Mouse (Mus musculus): ENCODE measurements at regions not wholly inside any gene's neighbourhood (a gene's known extent, or its start where the extent isn't known, plus 50 kb on each side); places are given as distances from the start of the nearest gene placed in this dataset.
"Not testable (repeated sequence)": the region's sequence is repeated elsewhere in the genome, so short reads cannot be mapped to it uniquely, and the experiment has no call there.

DNA sequence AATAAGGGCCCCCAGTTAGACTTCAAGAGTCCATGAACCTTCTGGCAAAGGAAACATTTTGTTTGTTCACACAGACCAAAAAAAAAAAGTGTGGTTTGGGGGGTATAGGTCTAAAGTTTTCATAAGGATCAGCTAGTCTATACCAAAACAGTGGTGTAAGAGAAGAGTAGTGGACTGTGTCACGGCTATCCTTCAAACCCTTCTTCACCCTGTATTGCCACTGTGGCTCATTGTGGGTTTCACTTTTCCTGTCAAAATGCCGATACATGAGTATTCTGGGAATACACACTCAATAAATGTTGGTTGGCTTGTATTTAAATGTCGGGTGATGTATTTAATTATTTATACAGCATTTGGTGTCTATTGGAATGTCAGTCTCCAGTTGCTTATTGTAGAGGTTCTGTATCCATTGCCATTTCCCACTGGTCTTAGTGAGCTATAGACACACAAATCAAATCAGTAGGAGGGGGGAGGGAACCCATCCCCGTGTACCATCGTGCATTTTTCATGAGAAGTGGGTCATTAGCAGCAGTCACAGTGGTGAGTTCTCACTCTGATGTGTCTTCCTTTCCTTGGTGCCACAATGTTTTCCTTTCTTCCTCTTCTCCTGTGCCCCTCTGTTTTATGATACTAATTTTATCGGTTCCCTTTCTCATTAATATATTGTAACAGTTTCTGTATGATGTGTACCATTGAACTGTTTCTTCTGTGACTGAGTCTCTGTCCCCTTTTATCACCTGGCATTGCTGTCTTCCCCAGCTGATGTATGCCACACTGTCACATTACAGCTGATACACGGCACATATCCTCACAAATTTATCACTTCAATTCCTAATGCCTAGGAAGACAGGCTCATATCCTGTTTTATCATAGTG, 187.8 kb upstream of the Tsc22d2 start:
- no peak for DNase-seq (ENCODE audit: low spot score)

DNA sequence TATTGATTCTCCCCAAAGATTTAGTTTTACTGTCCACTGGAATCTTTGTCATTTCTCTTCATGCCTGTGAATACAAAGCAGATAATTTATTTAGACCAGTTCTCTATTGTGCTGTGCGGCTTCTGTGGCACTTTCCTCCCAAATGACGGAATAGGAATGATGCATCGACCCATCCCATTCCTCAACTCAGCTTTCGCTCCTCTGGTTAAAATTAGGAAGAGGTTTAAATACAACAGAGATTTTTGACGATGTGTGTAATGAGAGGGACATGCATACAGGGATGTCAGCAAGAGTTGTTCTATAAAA, 187.2 kb upstream of the Tsc22d2 start:
- no peak for DNase-seq (ENCODE audit: low spot score)

DNA sequence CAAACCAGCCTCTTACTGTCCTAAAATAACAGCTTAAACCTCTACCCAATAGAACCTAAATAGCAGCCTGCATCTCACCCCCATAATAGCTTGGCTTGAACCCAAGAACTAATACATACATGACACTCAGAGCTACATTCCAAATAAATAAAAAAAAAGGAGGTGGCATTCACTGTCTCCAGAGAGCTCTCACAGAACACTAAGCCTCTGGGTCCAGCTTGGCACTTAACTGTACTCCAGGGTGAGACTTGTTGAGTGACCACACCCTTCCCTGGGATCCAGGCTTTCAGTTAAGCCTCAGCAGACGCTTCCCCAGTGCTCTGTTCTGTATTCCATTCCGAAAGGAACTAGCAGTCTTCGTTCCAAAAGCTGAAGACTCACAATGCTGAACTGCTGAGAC, 186.3 kb upstream of the Tsc22d2 start:
- DNase-seq (ENCODE audit: low spot score) = no peak

DNA sequence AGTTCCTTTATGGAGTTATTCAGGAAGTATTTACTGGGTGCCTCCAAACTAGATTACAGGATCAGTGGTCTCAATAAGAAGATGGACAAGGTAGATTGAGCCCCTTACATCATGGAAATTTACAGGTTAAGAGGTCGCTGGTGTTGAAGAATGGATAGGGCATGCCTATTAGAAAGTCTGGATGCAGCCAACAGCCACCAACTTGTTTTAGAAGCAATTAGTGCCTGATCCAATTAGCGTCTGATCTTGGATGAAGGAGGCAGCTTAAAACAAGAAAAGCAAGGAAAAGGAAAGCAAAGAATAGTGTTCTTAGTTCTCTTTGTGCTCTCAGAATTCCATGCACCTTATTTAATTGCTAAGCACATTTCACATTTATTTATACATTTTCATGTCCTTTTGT, 182.8 kb upstream of the Tsc22d2 start:
- no peak for DNase-seq (ENCODE audit: low spot score)

DNA sequence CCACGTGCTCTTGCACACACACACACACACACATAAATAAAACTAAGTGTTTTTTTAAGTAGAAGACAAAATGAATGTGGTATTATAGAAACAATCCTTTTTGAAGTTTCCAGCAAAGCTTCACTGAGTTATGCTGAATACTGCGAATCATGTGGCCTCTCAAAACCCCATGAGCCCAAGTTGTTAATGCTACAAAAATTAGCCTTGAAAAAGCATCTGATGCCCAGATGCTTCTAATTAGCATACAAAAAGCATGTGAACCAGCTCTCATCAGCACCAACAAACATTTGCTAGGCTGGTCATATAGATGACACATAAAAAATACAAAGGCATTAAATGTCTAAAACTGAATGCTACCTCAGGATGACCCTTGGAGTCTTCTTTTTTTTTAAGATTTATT, 181.2 kb upstream of the Tsc22d2 start:
- no peak for DNase-seq (ENCODE audit: low spot score)

DNA sequence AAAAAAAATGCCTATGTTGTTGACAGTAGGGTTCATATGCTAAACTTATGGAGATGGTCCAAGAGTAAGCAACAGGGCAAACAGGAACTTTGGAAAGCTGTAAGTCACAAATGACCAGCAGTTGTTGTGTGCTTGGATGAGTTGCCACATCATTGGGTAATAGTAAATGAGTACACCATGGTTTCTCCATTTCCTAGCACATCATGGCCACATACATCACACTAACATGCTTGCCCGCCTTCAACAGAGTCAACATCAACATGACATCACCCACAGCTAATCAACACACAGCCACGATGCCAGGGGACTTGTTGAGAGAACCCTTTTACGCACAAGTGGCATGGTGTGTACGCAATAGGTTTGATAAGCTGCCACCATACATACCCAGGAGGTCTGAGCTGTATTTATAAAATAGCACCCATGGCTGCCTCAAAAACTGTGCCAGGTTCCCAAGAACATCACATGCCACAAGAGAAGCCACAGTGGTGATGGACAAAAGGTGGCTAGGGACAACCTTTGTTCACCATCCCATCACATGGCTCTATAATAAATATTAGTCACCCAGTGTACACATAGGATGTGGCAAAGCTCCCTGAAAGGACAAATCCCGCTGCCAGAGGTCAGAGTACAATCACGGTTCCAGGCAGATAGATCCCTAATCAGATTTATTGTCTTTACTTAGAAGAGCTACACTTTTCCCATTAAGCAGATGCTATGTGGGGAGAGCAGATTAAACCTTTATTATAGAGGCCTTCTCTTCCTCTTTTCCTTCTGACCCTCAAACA, 179.5 kb upstream of the Tsc22d2 start:
- no peak for DNase-seq (ENCODE audit: low spot score)

DNA sequence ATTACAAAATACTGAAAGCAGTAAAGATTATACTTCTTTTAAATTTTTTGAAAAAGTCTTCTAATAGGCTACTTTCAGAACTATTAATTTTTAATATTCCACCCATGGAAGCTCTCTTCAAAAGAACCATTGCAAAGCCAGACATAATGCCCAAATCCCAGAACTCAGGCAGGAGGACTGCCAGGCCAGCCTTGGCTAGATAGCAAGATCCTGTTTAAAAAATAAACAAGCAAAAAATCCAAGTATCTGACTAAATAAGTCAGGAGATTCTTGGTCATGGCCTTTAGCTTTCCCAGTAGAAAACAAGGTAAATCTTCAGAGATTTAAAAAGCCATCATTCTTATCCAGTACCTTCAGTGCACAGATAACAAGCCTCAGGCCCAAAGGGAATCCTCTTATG, 176.4 kb upstream of the Tsc22d2 start:
- no peak for DNase-seq (ENCODE audit: low spot score)

DNA sequence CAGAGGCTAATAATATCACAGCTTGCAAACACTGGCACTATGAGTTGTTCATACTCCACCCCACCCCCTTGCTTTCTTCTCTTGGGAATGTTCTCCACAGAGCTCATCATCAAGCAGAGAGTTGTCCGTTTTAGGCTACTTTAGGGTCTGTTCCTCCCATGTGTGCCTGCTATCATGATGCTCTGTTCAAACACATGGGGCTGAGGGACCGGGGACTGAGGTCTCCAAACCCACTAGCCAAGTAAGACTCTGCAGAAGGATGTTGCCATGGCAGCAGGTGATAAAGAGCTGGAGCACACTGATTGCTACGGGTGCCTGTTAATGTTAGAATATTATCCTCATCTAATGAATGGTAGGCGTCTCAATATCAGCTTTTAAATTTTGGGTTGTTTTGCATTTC, 173.7 kb upstream of the Tsc22d2 start:
- no peak for DNase-seq (ENCODE audit: low spot score)

DNA sequence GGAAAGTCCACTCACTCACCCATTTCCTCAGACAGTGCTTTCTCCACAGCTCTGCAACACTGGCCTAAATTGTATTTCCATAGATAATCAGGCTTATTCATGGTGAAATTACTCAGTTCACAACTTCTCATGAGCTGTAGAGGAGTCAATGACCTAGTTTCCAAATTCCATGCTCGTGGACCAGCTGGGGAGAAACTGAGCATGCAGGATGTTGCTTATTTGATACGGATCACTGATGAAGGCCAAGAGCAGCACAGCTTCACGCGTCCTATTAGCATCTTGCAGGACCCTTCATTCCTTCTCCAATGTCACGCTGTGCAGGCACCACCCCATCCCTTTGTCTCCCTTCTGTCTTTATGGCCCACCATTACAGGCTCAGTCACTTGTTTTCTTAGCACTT, 169.2 kb upstream of the Tsc22d2 start:
- DNase-seq (ENCODE audit: low spot score) = no peak

DNA sequence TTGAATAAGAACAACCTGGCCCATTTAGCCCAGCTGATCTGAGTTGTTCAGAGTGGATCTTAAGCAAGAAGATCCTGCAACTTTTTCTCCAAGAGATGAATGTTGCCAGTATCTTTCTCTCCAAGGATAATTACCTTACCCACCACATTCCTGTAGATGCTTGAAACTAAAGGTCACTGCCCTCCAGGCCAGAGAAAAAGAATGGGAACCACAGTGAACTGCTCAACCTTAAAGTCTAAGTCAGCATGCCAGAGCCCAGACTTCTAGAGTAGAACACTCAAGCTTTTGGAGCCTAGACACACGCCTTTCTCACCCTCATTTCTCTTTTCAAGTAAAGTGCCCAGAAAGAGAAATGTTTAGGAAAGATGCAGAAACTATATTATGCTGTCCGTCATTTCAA, 166.5 kb upstream of the Tsc22d2 start:
- no peak for DNase-seq (ENCODE audit: low spot score)

DNA sequence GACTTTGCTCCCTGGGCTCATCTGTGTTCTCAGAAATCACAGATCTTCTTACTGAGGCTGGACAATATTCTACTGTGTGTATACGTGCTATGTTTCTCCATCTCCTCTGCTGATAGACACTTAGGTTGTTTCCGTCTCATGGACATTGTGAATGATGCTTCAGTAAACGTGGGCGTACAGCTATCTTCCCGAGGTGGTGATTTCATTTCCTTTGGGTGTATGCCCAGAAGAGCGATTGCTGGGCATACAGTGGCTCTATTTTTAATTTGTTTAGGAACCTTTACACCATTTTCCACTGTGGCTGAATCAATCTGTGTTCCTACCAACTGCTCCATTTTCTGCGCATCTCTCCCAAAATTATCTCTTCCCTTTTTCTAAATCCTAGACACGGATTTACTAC, 160.6 kb upstream of the Tsc22d2 start:
- no peak for DNase-seq (ENCODE audit: low spot score)

DNA sequence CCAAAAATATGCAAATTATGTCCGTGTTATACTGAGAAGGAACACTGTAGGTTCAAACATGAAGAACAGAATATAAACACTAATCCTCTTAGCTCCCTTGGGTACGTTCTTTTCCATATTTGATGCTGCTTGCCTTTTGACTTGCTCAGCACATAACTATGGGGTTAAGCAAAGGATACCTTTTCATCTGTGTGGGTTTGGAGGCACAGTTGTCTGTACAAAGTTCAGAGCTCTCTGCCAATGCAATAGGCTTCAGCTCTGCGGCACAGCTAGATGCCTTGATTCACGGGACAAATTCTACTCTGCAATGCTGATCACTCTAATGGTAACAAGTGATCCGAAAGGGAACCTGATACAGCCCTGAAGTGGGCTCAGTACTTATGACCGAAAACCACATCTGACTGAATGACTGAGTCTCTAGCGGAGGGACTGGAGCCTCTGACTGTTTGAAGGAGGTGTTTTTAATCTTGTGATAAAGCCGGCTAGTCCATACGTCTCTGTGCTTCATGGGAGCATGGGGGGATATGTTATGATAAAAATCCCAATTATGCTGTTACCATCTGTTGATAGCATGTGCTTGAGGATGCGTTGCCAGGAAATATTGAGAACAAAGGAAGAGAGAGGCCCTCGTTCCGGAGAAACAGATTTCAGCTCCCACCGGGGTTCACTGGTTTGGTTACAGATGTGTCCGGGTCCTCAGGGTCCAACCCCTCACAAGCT, 146.7 kb upstream of the Tsc22d2 start:
- DNase-seq (ENCODE audit: low spot score) = no peak

DNA sequence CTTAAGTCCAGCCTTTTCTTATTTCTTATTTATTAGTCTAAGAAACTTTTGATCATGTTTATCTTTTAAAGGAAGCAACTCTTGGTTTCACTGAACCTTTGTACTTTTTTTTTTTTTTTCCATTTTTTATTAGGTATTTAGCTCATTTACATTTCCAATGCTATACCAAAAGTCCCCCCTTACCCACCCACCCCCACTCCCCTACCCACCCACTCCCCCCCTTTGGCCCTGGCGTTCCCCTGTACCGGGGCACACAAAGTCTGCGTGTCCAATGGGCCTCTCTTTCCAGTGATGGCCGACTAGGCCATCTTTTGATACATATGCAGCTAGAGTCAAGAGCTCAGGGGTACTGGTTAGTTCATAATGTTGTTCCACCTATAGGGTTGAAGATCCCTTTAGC, 143.1 kb upstream of the Tsc22d2 start:
- DNase-seq (ENCODE audit: low spot score) = not testable (repeated sequence)

DNA sequence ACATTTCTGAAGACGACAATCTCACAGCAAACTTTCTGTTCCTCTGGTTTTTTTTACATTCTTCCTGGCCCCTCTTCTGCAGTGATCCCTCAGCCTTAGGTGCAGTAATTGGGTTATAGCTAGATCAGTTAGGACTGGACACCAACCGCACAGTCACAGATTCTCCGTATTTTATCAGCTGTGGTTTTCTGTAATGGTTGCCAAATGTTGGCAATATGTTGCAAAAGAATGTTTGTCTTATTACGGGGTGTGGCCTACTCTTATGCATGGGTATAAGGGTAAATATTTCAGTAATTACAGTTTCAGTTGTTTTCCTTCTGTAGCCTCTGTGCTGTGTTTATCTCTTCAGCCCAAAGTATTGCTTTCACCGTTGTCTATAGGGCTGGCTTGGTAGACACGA, 133.2 kb upstream of the Tsc22d2 start:
- no peak for DNase-seq (ENCODE audit: low spot score)

DNA sequence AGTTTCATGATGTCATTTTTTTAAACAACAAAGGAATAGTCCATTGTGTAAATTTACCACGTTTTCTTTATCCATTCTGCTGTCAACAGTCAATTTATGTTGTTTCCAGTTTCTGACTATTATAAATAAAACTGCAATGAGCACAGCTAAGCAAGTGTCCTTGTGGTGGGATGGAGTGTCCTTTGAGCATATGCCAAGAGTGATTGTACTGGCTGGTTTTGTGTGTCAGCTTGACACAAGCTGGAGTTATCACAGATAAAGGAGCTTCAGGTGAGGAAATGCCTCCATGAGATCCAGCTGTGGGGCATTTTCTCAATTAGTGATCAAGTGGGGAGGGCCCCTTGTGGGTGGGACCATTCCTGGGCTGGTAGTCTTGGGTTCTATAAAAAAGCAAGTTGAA, 130.1 kb upstream of the Tsc22d2 start:
- not testable (repeated sequence) for DNase-seq (ENCODE audit: low spot score)

DNA sequence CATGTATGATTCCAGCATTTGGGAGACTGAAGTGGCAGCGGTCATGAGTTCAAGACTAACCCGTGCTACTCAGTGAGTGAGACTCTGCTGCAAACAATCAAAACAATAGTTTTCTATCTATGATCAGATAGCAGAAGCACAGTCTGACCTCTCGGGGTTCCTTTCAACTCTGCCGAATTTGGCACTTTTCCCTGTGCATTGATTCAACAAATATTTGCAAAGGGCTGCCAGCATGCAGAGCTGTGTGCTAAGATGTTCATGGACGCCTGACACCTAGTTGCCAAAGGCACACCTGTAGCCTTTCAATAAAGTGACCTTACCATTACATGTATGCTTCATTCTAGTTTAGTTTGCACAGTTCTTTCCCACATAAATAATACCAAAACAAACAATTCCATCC, 118.7 kb upstream of the Tsc22d2 start:
- no peak for DNase-seq (ENCODE audit: low spot score)

DNA sequence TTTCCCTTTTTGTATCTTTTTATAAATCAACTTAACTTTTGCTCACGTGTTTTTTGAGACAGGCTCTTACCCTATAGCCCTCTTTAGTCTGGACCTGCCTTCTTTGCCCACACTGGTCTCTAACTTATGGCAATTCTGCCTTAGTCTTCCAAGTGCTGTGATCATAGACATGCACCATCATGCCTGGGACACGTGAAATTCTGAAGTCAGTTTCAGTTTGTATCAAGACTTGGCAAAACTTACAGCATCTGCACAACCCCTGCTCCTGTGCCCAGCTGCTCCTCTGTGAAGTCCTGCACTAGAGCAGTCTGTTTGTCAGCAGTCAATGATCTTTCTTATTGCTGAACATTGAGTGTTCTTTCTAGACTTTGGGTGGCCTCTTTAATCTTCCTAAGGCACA, 114.3 kb upstream of the Tsc22d2 start:
- DNase-seq (ENCODE audit: low spot score) = no peak

DNA sequence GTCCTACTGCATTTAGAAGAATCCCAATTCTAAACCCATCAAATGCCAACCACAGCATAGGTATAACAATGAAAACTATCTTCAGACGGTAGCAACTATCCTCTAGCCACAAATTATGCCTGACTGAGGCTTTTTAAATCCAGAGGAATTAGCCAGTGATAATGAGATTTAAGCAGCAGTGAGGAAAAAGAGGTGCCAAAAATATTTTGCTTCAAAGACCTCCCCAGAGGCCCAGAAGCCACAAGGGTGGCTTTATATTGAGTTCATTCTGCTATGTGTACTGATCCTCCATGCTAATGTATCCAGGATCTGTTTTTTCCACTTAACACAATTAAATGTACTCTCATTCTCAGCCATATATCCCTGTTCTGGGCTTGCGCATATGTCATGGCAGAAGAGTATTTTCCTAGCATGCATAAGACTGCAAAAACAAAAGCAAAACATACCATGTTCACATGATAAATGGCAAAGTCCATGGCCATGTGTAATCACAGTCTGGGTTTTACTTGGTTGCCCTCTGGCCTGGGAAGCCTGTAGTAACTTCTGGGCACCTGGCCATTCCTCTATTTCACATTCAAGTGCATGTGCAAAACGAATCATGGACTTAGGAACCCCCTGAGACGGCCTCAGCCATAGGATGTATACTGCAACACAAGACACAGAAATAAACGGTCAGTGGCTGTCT, 113.6 kb upstream of the Tsc22d2 start:
- no peak for DNase-seq (ENCODE audit: low spot score)

DNA sequence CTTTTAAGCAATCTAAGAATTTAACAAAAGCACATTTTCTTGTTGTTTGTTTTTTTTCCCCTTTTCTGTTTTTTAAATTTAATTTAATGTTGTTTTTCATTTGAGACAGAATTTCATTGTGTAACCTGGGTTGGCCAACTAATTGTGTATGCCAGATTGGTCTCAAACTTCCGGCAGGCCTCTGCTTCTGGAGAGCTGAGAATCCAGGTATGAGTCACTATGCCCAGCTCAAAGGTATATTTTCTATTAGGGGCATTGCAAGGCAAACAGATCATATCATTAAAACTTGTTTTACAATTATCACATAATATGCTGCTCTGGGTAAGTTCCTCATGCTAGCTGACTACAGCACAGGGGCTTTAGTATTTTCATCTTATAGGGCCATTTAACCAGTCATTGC, 112.2 kb upstream of the Tsc22d2 start:
- DNase-seq (ENCODE audit: low spot score) = no peak

DNA sequence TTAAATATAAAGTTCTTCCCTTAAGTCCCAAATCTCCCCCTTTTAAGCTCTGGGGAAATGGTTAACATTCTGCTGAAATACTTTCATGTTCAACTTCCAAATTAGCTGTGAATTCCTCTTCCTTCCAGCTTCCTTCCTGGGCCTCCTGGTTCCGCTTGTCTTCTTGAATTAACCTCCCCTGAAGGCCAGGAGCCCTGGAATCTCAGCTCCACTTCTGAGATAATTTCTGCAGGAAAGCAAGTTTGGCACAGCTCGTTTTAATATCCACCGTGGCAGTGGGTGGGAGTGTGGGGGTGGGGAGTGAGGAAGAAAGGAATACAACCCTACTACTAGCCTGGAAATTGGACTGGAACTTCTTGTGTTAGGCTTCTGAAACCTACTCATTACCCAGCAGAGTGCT, 110.8 kb upstream of the Tsc22d2 start:
- DNase-seq (ENCODE audit: low spot score) = no peak

DNA sequence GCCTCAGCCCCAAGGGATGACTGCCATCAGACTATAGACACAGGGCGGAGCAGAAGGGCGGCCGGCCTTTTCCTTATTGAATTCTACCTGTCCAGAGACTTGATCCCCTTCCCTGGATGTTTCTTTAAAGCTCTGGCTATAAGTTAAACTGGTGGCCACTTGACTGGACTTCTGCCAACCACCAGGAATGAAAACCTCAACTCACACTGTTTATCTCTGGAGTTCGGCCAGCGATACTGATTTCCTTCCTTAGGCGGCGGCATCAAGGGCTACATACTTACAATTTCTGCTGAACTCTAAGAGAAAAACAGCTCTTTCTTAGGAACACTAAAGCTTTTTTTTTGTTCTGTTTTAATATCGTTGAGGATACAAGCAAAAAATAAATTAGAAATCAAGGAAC, 104.9 kb upstream of the Tsc22d2 start:
- no peak for DNase-seq (ENCODE audit: low spot score)

DNA sequence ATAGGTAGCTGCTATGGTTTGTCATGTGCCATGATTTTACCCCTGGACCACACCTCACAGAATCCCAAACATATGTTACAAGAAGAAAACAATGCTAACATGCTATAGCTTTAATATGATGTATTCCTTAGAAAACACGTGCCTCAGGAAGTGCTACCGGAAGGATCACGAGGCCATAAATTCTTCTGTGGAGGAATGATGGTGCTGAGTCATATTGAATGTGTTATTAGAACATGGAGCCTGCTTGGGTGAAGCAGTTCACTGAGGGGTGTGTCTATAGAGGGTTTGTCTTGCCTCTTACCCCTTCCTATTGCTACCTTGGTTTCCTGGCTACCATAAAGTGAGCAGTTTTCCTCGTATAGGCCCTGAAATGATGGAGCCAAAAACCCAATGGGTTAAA, 104.1 kb upstream of the Tsc22d2 start:
- no peak for DNase-seq (ENCODE audit: low spot score)

All from spleen, adult 12 weeks (tissue).